Mouse (Mus musculus) embryonic facial prominence, embryonic 14.5 days (tissue): Measurements from ENCODE around the gene Pdf. TPM values are rescaled to one million over a fixed set of nuclear protein-coding genes. Genes with fewer than 3 reads are reported as not detected.

ENCODE experiments used
- ATAC-seq: fragments of 200-750 bp; cut with Nextera tagmentation; 2 replicates; pipeline ENCODE4 v1.8.0; 2017; ENCODE audit warnings: low read depth, moderate number of reproducible peaks, moderate TSS enrichment
- DNase-seq: peaks from one replicate; pipeline ENCODE4 v3.0.0-alpha.2; 2015; ENCODE audit warnings: low spot score
- H3K27ac ChIP-seq: fragments of 300-500 bp; sonication (generic); replicated peaks from 2 replicates; pipeline ENCODE4 v1.5.1; 2014; ENCODE audit warnings: low read depth, mild to moderate bottlenecking, low read length, moderate library complexity
- H3K27me3 ChIP-seq: fragments of 300-500 bp; sonication (generic); replicated peaks from 2 replicates; pipeline ENCODE4 v1.6.1; 2014; ENCODE audit warnings: low read length; ENCODE audit not compliant: control insufficient read depth, insufficient read depth
- H3K36me3 ChIP-seq: fragments of 300-500 bp; sonication (generic); 2 replicates; pipeline ENCODE4 v1.6.1; 2014; ENCODE audit warnings: low read length, mixed read lengths; ENCODE audit not compliant: control insufficient read depth, insufficient read depth
- H3K4me1 ChIP-seq: fragments of 300-500 bp; sonication (generic); 2 replicates; pipeline ENCODE4 v1.6.1; 2014; ENCODE audit warnings: antibody characterized with exemption, low read length; ENCODE audit not compliant: control insufficient read depth, insufficient read depth
- H3K4me2 ChIP-seq: fragments of 300-500 bp; sonication (generic); 2 replicates; pipeline ENCODE4 v1.6.1; 2014; ENCODE audit warnings: low read depth, mild to moderate bottlenecking, low read length, moderate library complexity, mixed read lengths
- H3K4me3 ChIP-seq: fragments of 300-500 bp; sonication (generic); 2 replicates; pipeline ENCODE4 v1.5.1; 2014; ENCODE audit warnings: low read depth, mild to moderate bottlenecking, low read length
- H3K9ac ChIP-seq: fragments of 300-500 bp; sonication (generic); 2 replicates; pipeline ENCODE4 v1.6.1; 2014; ENCODE audit warnings: low read depth, mild to moderate bottlenecking, low read length, moderate library complexity, mixed read lengths
- H3K9me3 ChIP-seq: fragments of 300-500 bp; sonication (generic); 2 replicates; pipeline ENCODE4 v1.6.1; 2016; ENCODE audit warnings: low read length; ENCODE audit not compliant: control insufficient read depth
- WGBS: fragments of 180-500 bp; shearing (Covaris S2); extraction: QIAGEN DNeasy Blood & Tissue Kit; methylation state at CpG from one replicate; pipeline ENCODE4 v1.1.7; 2014; 5-methylcytosine and 5-hydroxymethylcytosine counted together
- polyA plus RNA-seq: library from polyadenylated mRNA; unstranded; fragments of >200 nt; fragmentation: Nextera tagmentation; extraction: Ambion mirVana; gene quantifications from 2 replicates; pipeline ENCODE4 v1.2.1, GENCODE M21; 2014

Gene Pdf
- 30.5 and 31.7 TPM in 2 replicates for polyA plus RNA-seq

GRCm38 (mm10) chr8:107048061-107048941 lies at the start of gene Pdf:
Gene Pdf (minus strand): TSS chr8:107048614.
- no peaks in the 10 kb centered on the region for H3K4me1 ChIP-seq
- no peaks in the 10 kb centered on the region for H3K27me3 ChIP-seq
- peak; percentile 89 for DNase-seq
- WGBS, result 0% methylated on average over 16 of the region's 87 CpGs
- peaks cover 81% of the 10 kb centered on the region for H3K36me3 ChIP-seq
- peak within 1 kb of the TSS; percentile 77 for H3K4me3 ChIP-seq
- H3K9me3 ChIP-seq, result no peaks in the 10 kb centered on the region
- peak within 1 kb of the TSS; percentile 93 for H3K27ac ChIP-seq
- ATAC-seq, result peak; percentile 89
- peak within 1 kb of the TSS; percentile 86 for H3K4me2 ChIP-seq
- H3K9ac ChIP-seq, result peak within 1 kb of the TSS; percentile 89

GRCm38 (mm10) chr8:107096366-107097036 lies 48.1 kb upstream of the Pdf start, which contains the start of gene Terf2:
Gene Terf2 (minus strand): TSS chr8:107096547.
- Histone ChIP-seq H3K4me2 (peak within 1 kb of the TSS; percentile 74), H3K9ac (peak within 1 kb of the TSS; percentile 94), H3K4me1 (peaks cover 10% of the 10 kb centered on the region), H3K9me3 (no peaks in the 10 kb centered on the region), H3K36me3 (peaks cover 22% of the 10 kb centered on the region; the same call in 1 of the 2 replicates), H3K27ac (peak within 1 kb of the TSS; percentile 93), H3K27me3 (no peaks in the 10 kb centered on the region), H3K4me3 (peak within 1 kb of the TSS; percentile 88)
- DNase-seq, result peak; percentile 98
- ATAC-seq, result peak; percentile 97
- 7% methylated on average over 15 of the region's 39 CpGs for WGBS

- Histone ChIP-seq H3K27me3 (no peaks in the 10 kb centered on the region), H3K4me1 (peaks cover 10% of the 10 kb centered on the region), H3K4me2 (peak overlapping the region; percentile 74), H3K9ac (peak overlapping the region; percentile 94), H3K4me3 (peak overlapping the region; percentile 88), H3K27ac (peak overlapping the region; percentile 93), H3K36me3 (peaks cover 27% of the 10 kb centered on the region), H3K9me3 (no peaks in the 10 kb centered on the region)
- DNase-seq (peak; percentile 42), ATAC-seq (peak; percentile 78)
- under 1% methylated on average over 25 of the region's 53 CpGs for WGBS
Observed at GRCm38 (mm10) chr8:107095717-107096365, 47.4 kb upstream of the Pdf start.

GRCm38 (mm10) chr8:107090531-107090930 lies 42.1 kb upstream of the Pdf start:
- ATAC-seq, result no peak
- peaks cover 75% of the 10 kb centered on the region for H3K36me3 ChIP-seq

GRCm38 (mm10) chr8:107088526-107089063 lies 40.2 kb upstream of the Pdf start:
- Histone ChIP-seq H3K9ac (no peak overlapping the region), H3K27me3 (no peaks in the 10 kb centered on the region), H3K9me3 (no peaks in the 10 kb centered on the region), H3K36me3 (peaks cover 80% of the 10 kb centered on the region), H3K4me2 (no peak overlapping the region), H3K4me1 (no peaks in the 10 kb centered on the region), H3K27ac (no peak overlapping the region), H3K4me3 (no peak overlapping the region)
- WGBS, result 92% methylated on average over 5 of the region's 5 CpGs
- DNase-seq (no peak), ATAC-seq (no peak)

More at GRCm38 (mm10) chr8:107090531-107090930, 42.1 kb upstream of the Pdf start:
- H3K9me3 ChIP-seq, result no peaks in the 10 kb centered on the region
- no peaks in the 10 kb centered on the region for H3K27me3 ChIP-seq
- no peak overlapping the region for H3K27ac ChIP-seq
- H3K4me1 ChIP-seq, result peaks cover 10% of the 10 kb centered on the region
- H3K4me2 ChIP-seq, result no peak overlapping the region
- 97% methylated on average over 7 of the region's 7 CpGs for WGBS
- H3K4me3 ChIP-seq, result no peak overlapping the region
- no peak overlapping the region for H3K9ac ChIP-seq
- no peak for DNase-seq

- H3K27me3 ChIP-seq, result no peaks in the 10 kb centered on the region
- no peak overlapping the region for H3K4me2 ChIP-seq
- H3K36me3 ChIP-seq, result peaks cover 86% of the 10 kb centered on the region
- WGBS, result 95% methylated on average over 5 of the region's 5 CpGs
- H3K9ac ChIP-seq, result no peak overlapping the region
- no peaks in the 10 kb centered on the region for H3K9me3 ChIP-seq
- DNase-seq, result no peak
- ATAC-seq, result no peak
- H3K27ac ChIP-seq, result no peak overlapping the region
- H3K4me1 ChIP-seq, result no peaks in the 10 kb centered on the region
- no peak overlapping the region for H3K4me3 ChIP-seq
Observed at GRCm38 (mm10) chr8:107086018-107086417, 37.6 kb upstream of the Pdf start.

GRCm38 (mm10) chr8:107085358-107085757 lies 36.9 kb upstream of the Pdf start:
- Histone ChIP-seq H3K27ac (no peak overlapping the region), H3K4me3 (no peak overlapping the region), H3K4me1 (no peaks in the 10 kb centered on the region), H3K27me3 (no peaks in the 10 kb centered on the region), H3K9me3 (no peaks in the 10 kb centered on the region), H3K4me2 (no peak overlapping the region), H3K9ac (no peak overlapping the region), H3K36me3 (peaks cover 86% of the 10 kb centered on the region)
- DNase-seq, result no peak
- WGBS, result 98% methylated on average over 17 of the region's 17 CpGs
- no peak for ATAC-seq

GRCm38 (mm10) chr8:107076239-107076888 lies 27.9 kb upstream of the Pdf start:
- no peak overlapping the region for H3K4me3 ChIP-seq
- no peak overlapping the region for H3K4me2 ChIP-seq
- no peaks in the 10 kb centered on the region for H3K27me3 ChIP-seq
- H3K4me1 ChIP-seq, result no peaks in the 10 kb centered on the region
- no peak for DNase-seq
- 92% methylated on average over 7 of the region's 7 CpGs for WGBS
- no peak overlapping the region for H3K9ac ChIP-seq
- H3K9me3 ChIP-seq, result no peaks in the 10 kb centered on the region
- ATAC-seq, result no peak
- peaks cover 90% of the 10 kb centered on the region for H3K36me3 ChIP-seq
- no peak overlapping the region for H3K27ac ChIP-seq
